Mouse (Mus musculus): ENCODE results near the gene Icmt. TPM values are rescaled to one million over a fixed set of nuclear protein-coding genes. Genes with fewer than 3 reads are reported as not detected.

Gene Icmt
- polyA plus RNA-seq, 1 experiment from 2014 or later, result 25.8 TPM

DNA sequence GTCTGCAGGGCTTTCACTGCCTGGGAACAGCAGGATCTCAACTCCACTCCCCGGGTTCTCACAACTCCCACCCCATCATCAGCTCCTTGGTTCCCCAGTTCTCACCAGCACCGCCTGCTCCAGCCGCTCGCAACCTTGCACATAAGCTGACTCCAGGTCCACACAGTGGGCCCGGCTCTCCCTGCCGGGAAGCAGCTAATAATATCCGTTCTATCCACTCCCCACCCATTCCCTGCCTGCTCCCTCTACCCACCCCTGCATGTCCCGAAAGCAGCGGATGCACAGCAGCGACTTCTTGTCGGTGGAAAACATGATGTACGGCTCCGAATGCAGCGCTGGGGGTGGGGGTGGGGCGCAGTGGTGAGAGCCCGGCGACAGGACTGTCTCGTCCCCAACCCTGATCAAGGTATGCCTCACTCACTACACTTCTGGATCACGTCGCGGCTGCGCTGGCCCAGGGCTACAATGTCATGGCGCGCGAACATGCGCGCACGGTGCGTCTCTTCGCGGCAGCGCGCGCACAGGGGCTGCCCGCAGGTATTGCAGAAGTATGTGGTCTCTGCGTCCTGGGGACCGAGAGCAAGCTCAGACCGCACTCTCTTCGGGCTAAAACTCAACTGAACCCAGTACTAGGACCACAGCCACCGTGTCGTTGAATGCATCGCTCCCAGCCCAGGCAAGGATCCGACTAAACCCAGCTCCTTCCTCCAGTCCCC is 18.6 kb downstream of the Icmt start:
- DNase-seq (ENCODE audit: low spot score), result no peak
- no peak overlapping the region for H3K27ac ChIP-seq (ENCODE audit: low read depth)
- H3K4me2 ChIP-seq (ENCODE audit: low read length), result peak overlapping the region; percentile 46
- no peaks in the 10 kb centered on the region for H3K36me3 ChIP-seq (ENCODE audit: control insufficient read depth, insufficient read depth, low read length)
- H3K4me1 ChIP-seq (replicated peaks; ENCODE audit: control insufficient read depth, insufficient read depth, low read length), result peaks cover 17% of the 10 kb centered on the region
- 2% methylated on average over 43 of the region's 43 CpGs for WGBS
- peak overlapping the region; percentile 25 for H3K4me3 ChIP-seq (ENCODE audit: low read depth, low read length)
- H3K9ac ChIP-seq (ENCODE audit: low read length), result no peak overlapping the region
- ATAC-seq (replicated peaks; ENCODE audit: low FRiP score, low TSS enrichment, low read depth), result no peak
- no peaks in the 10 kb centered on the region for H3K9me3 ChIP-seq (ENCODE audit: control insufficient read depth, low read length)
- peaks cover 70% of the 10 kb centered on the region for H3K27me3 ChIP-seq (replicated peaks; ENCODE audit: control insufficient read depth, insufficient read depth, low read length)

DNA sequence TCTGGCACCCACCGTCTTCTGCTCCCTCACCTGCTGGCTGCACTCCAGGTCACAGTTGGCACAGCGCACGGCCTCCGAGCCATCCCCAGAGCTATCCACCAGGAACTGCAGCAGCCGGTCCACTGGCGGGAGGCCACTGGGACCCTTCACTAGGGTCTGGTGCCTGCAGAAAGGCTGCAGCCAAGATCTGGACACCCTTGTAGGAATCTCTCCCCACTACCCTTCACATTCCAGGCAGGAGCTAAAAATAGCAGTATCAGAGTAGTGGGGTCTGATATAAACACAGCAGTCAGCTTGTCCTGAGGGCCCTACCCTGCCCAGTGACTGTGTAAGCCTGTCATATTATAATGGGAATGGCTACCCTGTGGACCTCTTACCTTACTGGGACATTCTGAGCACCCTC is 20.6 kb downstream of the Icmt start:
- H3K4me1 ChIP-seq (replicated peaks; ENCODE audit: control insufficient read depth, insufficient read depth, low read length), result peaks cover 15% of the 10 kb centered on the region
- no peaks in the 10 kb centered on the region for H3K36me3 ChIP-seq (ENCODE audit: control insufficient read depth, insufficient read depth, low read length)
- H3K9ac ChIP-seq (ENCODE audit: low read length), result no peak overlapping the region
- H3K27ac ChIP-seq (ENCODE audit: low read depth), result no peak overlapping the region
- peak overlapping the region; percentile 8; the same call in 1 of the 2 replicates for H3K4me2 ChIP-seq (ENCODE audit: low read length)
- ATAC-seq (replicated peaks; ENCODE audit: low FRiP score, low TSS enrichment, low read depth), result no peak
- H3K27me3 ChIP-seq (replicated peaks; ENCODE audit: control insufficient read depth, insufficient read depth, low read length), result peaks cover 52% of the 10 kb centered on the region
- H3K9me3 ChIP-seq (ENCODE audit: control insufficient read depth, low read length), result no peaks in the 10 kb centered on the region
- DNase-seq (ENCODE audit: low spot score), result no peak
- no peak overlapping the region for H3K4me3 ChIP-seq (ENCODE audit: low read depth, low read length)
- 69% methylated on average over 6 of the region's 6 CpGs for WGBS

DNA sequence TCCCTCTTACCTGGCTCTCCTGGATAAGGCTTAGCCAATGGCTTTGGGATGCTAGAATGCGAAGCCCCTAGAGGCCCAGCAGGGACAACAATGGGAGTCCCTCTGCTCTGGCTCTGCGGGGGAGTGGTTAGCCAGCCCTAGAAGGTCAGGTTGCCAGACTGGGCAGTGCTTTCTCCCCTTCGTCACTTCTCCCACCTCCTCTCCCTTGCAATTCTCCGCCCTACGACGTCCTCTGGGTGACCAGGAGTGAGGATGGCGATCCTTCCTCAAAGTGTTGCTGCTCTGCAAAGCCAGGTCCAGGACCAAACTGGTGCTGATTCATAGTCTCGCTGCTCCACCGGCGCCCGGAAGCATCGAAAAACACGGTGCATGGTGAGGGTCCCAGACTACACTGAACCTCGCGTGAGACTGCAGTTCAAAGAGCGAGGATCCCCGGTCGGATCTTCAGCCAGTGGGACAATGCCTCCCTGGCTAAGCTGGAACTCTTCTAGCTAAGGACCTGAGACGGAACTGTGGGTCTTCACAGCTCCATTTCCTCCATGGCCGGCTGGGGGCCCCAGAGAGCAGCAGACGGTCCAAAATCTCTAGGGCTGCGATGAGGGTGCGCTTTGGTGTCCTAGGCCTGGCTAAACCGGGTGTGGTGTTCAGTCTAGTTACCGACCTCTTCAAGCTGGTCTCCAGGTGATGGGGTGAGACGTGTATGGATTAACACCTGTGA is 21.6 kb downstream of the Icmt start, which contains the start of gene Rnf207:
Rnf207 (minus strand) TSS at position 477 of the 718 bp plus-strand sequence.
- no peak for ATAC-seq (replicated peaks; ENCODE audit: low FRiP score, low TSS enrichment, low read depth)
- Histone ChIP-seq H3K9me3 (ENCODE audit: control insufficient read depth, low read length) (no peaks in the 10 kb centered on the region), H3K27ac (ENCODE audit: low read depth) (no peak within 1 kb of the TSS), H3K4me1 (replicated peaks; ENCODE audit: control insufficient read depth, insufficient read depth, low read length) (peaks cover 5% of the 10 kb centered on the region), H3K4me3 (ENCODE audit: low read depth, low read length) (no peak within 1 kb of the TSS), H3K4me2 (ENCODE audit: low read length) (peak within 1 kb of the TSS; percentile 31), H3K27me3 (replicated peaks; ENCODE audit: control insufficient read depth, insufficient read depth, low read length) (peaks cover 42% of the 10 kb centered on the region), H3K9ac (ENCODE audit: low read length) (no peak within 1 kb of the TSS), H3K36me3 (ENCODE audit: control insufficient read depth, insufficient read depth, low read length) (no peaks in the 10 kb centered on the region)
- peak; percentile 65 for DNase-seq (ENCODE audit: low spot score)
- 6% methylated on average over 26 of the region's 26 CpGs for whole genome bisulfite sequencing

DNA sequence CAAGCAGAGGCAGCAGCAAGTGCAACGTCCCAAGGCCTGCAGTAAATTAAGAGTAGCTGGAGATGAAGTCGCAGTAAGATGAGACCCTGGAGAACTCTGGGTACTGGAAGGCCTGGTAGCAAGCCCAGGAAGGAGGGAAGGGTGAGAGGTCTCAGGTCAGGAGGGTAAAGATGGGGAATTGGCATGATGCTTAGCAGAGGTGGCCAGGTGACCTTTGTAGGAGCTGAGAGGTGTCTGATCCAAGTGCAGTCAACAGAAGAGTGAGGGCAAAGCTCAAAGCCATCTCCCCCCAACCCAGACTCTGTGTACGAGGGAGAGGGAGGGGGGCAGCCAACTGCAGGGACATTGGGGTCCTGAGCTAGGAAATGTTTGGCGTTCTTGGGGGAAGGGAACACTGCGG is 24.4 kb downstream of the Icmt start:
- WGBS, result 45% methylated on average over 5 of the region's 5 CpGs
- Histone ChIP-seq H3K27ac (ENCODE audit: low read depth) (no peak overlapping the region), H3K27me3 (replicated peaks; ENCODE audit: control insufficient read depth, insufficient read depth, low read length) (peaks cover 14% of the 10 kb centered on the region), H3K9ac (ENCODE audit: low read length) (no peak overlapping the region), H3K4me2 (ENCODE audit: low read length) (no peak overlapping the region), H3K36me3 (ENCODE audit: control insufficient read depth, insufficient read depth, low read length) (no peaks in the 10 kb centered on the region), H3K4me1 (replicated peaks; ENCODE audit: control insufficient read depth, insufficient read depth, low read length) (peaks cover under 1% of the 10 kb centered on the region; the same call in 1 of the 2 replicates), H3K4me3 (ENCODE audit: low read depth, low read length) (no peak overlapping the region), H3K9me3 (ENCODE audit: control insufficient read depth, low read length) (no peaks in the 10 kb centered on the region)
- DNase-seq (ENCODE audit: low spot score), result no peak
- no peak for ATAC-seq (replicated peaks; ENCODE audit: low FRiP score, low TSS enrichment, low read depth)

DNA sequence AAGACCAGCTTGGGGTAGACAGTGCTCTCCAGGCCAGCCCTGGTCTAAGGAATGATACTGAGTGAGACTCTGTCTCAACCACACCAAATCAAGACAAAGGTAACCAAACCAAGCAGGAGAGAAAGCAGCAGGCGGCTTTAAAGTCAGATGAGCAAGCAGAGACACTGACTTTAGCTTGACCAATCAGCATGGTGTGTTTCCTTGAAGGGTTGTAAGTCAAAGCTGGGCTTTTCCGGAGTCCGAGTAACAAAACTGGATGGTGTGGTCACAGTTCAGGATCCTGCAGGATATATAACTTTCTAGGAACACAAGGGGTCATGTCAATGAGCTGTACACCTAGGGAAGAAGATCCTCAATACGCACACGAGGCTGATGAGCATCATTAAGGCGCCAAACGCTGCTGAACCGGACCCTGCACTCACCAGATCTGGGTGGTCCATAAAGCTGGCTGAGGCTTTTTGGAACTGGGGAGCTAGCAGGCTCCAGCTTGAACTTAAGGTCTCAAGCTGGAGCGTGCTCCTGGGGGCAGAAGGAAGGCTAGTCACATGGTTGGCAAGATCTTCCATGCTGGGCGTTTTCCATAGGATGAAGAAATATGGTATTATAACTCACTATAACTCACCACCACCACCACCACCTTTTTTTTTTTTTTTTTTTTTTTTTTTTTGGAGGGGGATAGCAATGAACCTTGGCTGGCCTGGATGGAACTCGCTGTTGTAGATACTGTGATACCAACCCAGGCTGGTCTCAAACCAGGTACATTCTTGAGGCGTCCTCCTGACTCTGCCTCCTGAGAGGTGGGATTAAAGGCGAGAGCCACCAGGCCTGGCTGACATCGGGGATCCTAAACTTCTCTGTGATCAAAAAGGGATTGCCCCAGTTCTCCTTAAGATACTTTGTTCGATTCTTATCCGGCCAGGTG is 27.9 kb downstream of the Icmt start:
- 54% methylated on average over 16 of the region's 16 CpGs for WGBS
- ATAC-seq (replicated peaks; ENCODE audit: low FRiP score, low TSS enrichment, low read depth) (peak; percentile 33; the same call in 1 of the 2 replicates), DNase-seq (ENCODE audit: low spot score) (no peak)
- H3K4me3 ChIP-seq (ENCODE audit: low read depth, low read length), result peak overlapping the region; percentile 91
- peak overlapping the region; percentile 37; the same call in 1 of the 2 replicates for H3K9ac ChIP-seq (ENCODE audit: low read length)
- H3K27me3 ChIP-seq (replicated peaks; ENCODE audit: control insufficient read depth, insufficient read depth, low read length), result no peaks in the 10 kb centered on the region
- H3K4me1 ChIP-seq (replicated peaks; ENCODE audit: control insufficient read depth, insufficient read depth, low read length), result peaks cover 15% of the 10 kb centered on the region
- H3K27ac ChIP-seq (ENCODE audit: low read depth), result no peak overlapping the region
- H3K9me3 ChIP-seq (ENCODE audit: control insufficient read depth, low read length), result no peaks in the 10 kb centered on the region
- peaks cover 22% of the 10 kb centered on the region for H3K36me3 ChIP-seq (ENCODE audit: control insufficient read depth, insufficient read depth, low read length)
- peak overlapping the region; percentile 37 for H3K4me2 ChIP-seq (ENCODE audit: low read length)

DNA sequence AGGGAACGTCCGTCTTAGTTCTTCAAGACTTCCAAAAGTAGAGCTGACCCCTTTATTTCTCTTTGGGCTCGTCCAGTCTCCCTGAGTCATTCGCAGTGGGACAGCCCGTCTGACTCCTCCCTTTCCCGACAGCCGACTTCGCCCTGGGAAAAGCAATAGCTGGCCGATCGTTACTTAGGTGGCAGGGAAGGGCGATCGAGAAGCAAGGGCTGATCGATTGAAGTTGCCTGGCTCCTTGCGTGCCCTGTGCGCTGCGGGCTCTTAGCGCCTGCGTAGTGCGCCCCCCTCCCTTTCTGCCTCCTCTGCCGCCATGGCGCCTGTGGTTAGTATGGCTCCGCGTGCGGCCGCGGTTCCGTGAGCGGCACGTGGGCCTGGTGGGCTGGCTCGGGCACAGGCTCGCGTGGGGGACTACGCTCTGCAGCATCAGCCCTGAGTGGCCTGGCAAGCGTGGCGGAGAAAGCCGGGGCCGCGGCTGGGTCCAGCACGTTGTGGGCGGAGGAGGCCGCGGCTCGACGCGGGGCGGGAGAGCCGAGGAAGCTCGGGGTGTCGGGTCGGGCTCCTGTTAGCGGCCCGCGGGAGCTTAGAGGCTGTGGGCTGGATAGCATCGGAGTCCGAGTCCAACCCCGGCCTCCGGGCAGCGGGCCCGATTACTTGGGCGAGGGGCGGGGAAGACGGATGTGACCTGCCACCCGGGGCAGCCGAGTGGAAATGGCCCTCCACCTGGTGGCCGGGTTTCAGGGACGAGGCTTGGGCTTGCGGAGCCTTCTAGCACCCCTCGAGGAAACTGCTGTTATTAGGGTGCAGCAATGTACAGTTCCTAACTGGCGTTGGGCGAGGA is 28.8 kb downstream of the Icmt start, which contains the start of gene Rpl22:
Rpl22 (plus strand) TSS at position 169 of the 838 bp plus-strand sequence.
- Histone ChIP-seq H3K4me3 (ENCODE audit: low read depth, low read length) (peak within 1 kb of the TSS; percentile 91), H3K4me2 (ENCODE audit: low read length) (peak within 1 kb of the TSS; percentile 91), H3K9ac (ENCODE audit: low read length) (peak within 1 kb of the TSS; percentile 94), H3K9me3 (ENCODE audit: control insufficient read depth, low read length) (no peaks in the 10 kb centered on the region), H3K27me3 (replicated peaks; ENCODE audit: control insufficient read depth, insufficient read depth, low read length) (no peaks in the 10 kb centered on the region), H3K27ac (ENCODE audit: low read depth) (peak within 1 kb of the TSS; percentile 40; the same call in 1 of the 2 replicates), H3K4me1 (replicated peaks; ENCODE audit: control insufficient read depth, insufficient read depth, low read length) (peaks cover 15% of the 10 kb centered on the region), H3K36me3 (ENCODE audit: control insufficient read depth, insufficient read depth, low read length) (peaks cover 30% of the 10 kb centered on the region)
- DNase-seq (ENCODE audit: low spot score) (peak; percentile 93), ATAC-seq (replicated peaks; ENCODE audit: low FRiP score, low TSS enrichment, low read depth) (peak; percentile 97)
- under 1% methylated on average over 70 of the region's 70 CpGs for whole genome bisulfite sequencing

DNA sequence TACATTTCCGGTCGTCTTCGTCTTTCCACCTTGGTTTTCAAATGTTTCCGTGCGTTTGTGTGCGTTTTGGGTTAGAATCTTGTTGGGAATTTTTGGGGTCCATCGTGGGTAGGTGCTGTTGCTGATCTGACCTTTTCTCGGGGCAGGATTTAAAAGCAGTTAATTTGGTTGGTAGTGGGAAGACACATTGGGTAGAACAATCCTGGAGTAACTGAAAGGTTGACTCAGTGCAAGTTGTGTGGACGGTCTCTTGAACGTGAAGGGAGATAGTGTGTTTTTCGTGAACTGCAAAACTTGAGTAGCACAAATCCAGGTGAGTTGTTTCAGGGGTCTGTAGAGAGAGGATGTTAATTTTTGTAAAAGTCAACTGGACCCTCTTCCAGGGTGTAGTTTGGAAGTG is 29.5 kb downstream of the Icmt start:
- WGBS, result under 1% methylated on average over 11 of the region's 11 CpGs
- Histone ChIP-seq H3K9ac (ENCODE audit: low read length) (peak overlapping the region; percentile 94), H3K27ac (ENCODE audit: low read depth) (no peak overlapping the region), H3K4me2 (ENCODE audit: low read length) (peak overlapping the region; percentile 91), H3K27me3 (replicated peaks; ENCODE audit: control insufficient read depth, insufficient read depth, low read length) (no peaks in the 10 kb centered on the region), H3K4me1 (replicated peaks; ENCODE audit: control insufficient read depth, insufficient read depth, low read length) (peaks cover 15% of the 10 kb centered on the region), H3K9me3 (ENCODE audit: control insufficient read depth, low read length) (no peaks in the 10 kb centered on the region), H3K4me3 (ENCODE audit: low read depth, low read length) (peak overlapping the region; percentile 91), H3K36me3 (ENCODE audit: control insufficient read depth, insufficient read depth, low read length) (peaks cover 38% of the 10 kb centered on the region)
- ATAC-seq (replicated peaks; ENCODE audit: low FRiP score, low TSS enrichment, low read depth), result no peak
- no peak for DNase-seq (ENCODE audit: low spot score)
